Mouse (Mus musculus) intestine, postnatal 0 days (tissue): ENCODE results near the gene Phc2. TPM values are rescaled to one million over a fixed set of nuclear protein-coding genes. Genes with fewer than 3 reads are reported as not detected.

ENCODE experiments used
- ATAC-seq: fragments of 200-750 bp; cut with Nextera tagmentation; 2 replicates; pipeline ENCODE4 v1.8.0; 2017; ENCODE audit warnings: mild to moderate bottlenecking, moderate TSS enrichment, moderate library complexity
- H3K27ac ChIP-seq: fragments of 300-500 bp; sonication (generic); 2 replicates; pipeline ENCODE4 v1.5.1; 2014; ENCODE audit warnings: mild to moderate bottlenecking, low read depth, low read length, moderate library complexity
- H3K27me3 ChIP-seq: fragments of 300-500 bp; sonication (generic); replicated peaks from 2 replicates; pipeline ENCODE4 v1.6.1; 2014; ENCODE audit warnings: low read length, mixed read lengths; ENCODE audit not compliant: control insufficient read depth, insufficient read depth
- H3K36me3 ChIP-seq: fragments of 300-500 bp; sonication (generic); 2 replicates; pipeline ENCODE4 v1.6.1; 2014; ENCODE audit warnings: mild to moderate bottlenecking, moderate library complexity; ENCODE audit not compliant: control insufficient read depth, insufficient read depth
- H3K4me1 ChIP-seq: fragments of 300-500 bp; sonication (generic); replicated peaks from 2 replicates; pipeline ENCODE4 v1.6.1; 2014; ENCODE audit warnings: antibody characterized with exemption, low read length, mixed read lengths; ENCODE audit not compliant: control insufficient read depth, insufficient read depth
- H3K4me2 ChIP-seq: fragments of 300-500 bp; sonication (generic); replicated peaks from 2 replicates; pipeline ENCODE4 v1.6.1; 2014; ENCODE audit warnings: low read depth, mild to moderate bottlenecking, moderate library complexity
- H3K4me3 ChIP-seq: fragments of 300-500 bp; sonication (generic); 2 replicates; pipeline ENCODE4 v1.5.1; 2014; ENCODE audit warnings: low read depth, low read length
- H3K9ac ChIP-seq: fragments of 300-500 bp; sonication (generic); 2 replicates; pipeline ENCODE4 v1.6.1; 2014; ENCODE audit warnings: mild to moderate bottlenecking, low read depth, low read length
- H3K9me3 ChIP-seq: fragments of 300-500 bp; sonication (generic); 2 replicates; pipeline ENCODE4 v1.6.1; 2016; ENCODE audit warnings: mixed run types; ENCODE audit not compliant: control insufficient read depth
- CTCF ChIP-seq: sonication (generic); IDR thresholded peaks from 2 replicates; pipeline ENCODE4 v1.5.1; 2016; ENCODE audit warnings: low read depth, mild to moderate bottlenecking, control low read depth, antibody characterized with exemption, moderate library complexity
- WGBS: fragments of 180-500 bp; shearing (Covaris S2); extraction: QIAGEN DNeasy Blood & Tissue Kit; methylation state at CpG from one replicate; pipeline ENCODE4 v1.1.7; 2014; 5-methylcytosine and 5-hydroxymethylcytosine counted together
- polyA plus RNA-seq: library from polyadenylated mRNA; unstranded; fragments of >200 nt; fragmentation: Nextera tagmentation; extraction: Ambion mirVana; gene quantifications from 2 replicates; pipeline ENCODE4 v1.2.1, GENCODE M21; 2015

The Phc2 gene
- polyA plus RNA-seq, 1 experiment from 2014 or later: 25.4 TPM

DNA sequence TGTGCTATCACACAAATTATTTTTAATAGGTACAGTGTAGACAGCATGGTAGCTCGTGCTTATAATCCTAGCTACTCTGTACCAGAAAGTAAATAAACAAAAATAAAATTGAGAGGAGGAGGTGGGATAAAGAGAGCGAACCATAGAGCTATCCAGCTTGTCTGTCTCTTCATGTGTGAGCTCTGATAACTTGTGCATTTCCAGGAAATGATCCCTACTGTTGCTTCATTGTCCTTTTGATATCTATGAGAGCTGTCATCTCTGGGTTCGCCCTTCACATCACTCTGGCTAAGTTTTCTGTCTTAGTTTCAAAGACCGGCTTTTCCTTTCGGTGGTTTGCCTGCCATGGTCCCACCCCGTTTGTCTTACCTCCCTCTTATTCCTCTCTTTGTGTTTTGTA lies 14.7 kb downstream of the Phc2 start:
- no peaks in the 10 kb centered on the region for H3K27me3 ChIP-seq

GRCm38 (mm10) chr4:128670566-128671191 lies 16.2 kb downstream of the Phc2 start:
- Histone ChIP-seq H3K4me1 (peaks cover 5% of the 10 kb centered on the region; the same call in 1 of the 2 replicates), H3K9me3 (no peaks in the 10 kb centered on the region), H3K4me3 (no peak overlapping the region), H3K9ac (no peak overlapping the region), H3K36me3 (no peaks in the 10 kb centered on the region), H3K27ac (no peak overlapping the region), H3K27me3 (no peaks in the 10 kb centered on the region), H3K4me2 (peak overlapping the region; percentile 43)
- no peak for TF ChIP-seq CTCF
- 33% methylated on average over 11 of the region's 11 CpGs for WGBS
- peak; percentile 67 for ATAC-seq

More for the DNA sequence above, 14.7 kb downstream of the Phc2 start:
- Histone ChIP-seq H3K27ac (no peak overlapping the region), H3K36me3 (no peaks in the 10 kb centered on the region), H3K9me3 (no peaks in the 10 kb centered on the region), H3K4me3 (no peak overlapping the region), H3K9ac (no peak overlapping the region), H3K4me2 (no peak overlapping the region), H3K4me1 (peaks cover 5% of the 10 kb centered on the region; the same call in 1 of the 2 replicates)
- WGBS: 86% methylated on average over 6 of the region's 6 CpGs
- no peak for TF ChIP-seq CTCF
- ATAC-seq: no peak

DNA sequence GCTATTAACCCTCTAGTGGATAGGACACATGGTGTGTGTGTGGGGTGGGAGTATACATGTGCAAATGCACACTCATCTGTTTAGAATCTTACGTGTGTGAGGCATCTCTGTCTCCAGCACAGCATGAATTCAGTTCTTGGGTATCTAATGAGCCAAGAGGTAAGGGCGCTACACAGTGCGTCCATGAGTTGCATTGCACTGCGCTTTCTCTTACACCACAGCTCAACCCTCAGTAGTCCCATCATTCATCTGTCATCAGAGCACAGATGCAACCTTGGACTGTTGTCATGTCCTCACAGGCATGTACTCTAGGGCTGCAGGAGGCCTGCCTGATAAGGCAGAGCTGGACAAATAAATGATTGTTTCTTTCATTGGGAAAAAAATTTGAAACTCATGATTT lies 18.0 kb downstream of the Phc2 start:
- no peak overlapping the region for H3K4me2 ChIP-seq
- no peaks in the 10 kb centered on the region for H3K36me3 ChIP-seq
- H3K4me3 ChIP-seq: no peak overlapping the region
- no peaks in the 10 kb centered on the region for H3K9me3 ChIP-seq
- peaks cover 5% of the 10 kb centered on the region; the same call in 1 of the 2 replicates for H3K4me1 ChIP-seq
- no peak for ATAC-seq
- 92% methylated on average over 4 of the region's 4 CpGs for WGBS
- no peak overlapping the region for H3K9ac ChIP-seq
- TF ChIP-seq CTCF: no peak
- H3K27me3 ChIP-seq: no peaks in the 10 kb centered on the region
- H3K27ac ChIP-seq: no peak overlapping the region

- no peaks in the 10 kb centered on the region for H3K36me3 ChIP-seq
- 46% methylated on average over 13 of the region's 13 CpGs for WGBS
- H3K27ac ChIP-seq: no peak overlapping the region
- H3K4me3 ChIP-seq: no peak overlapping the region
- no peak overlapping the region for H3K9ac ChIP-seq
- H3K4me2 ChIP-seq: no peak overlapping the region
- ATAC-seq: no peak
- no peaks in the 10 kb centered on the region for H3K4me1 ChIP-seq
- no peak for TF ChIP-seq CTCF
- H3K27me3 ChIP-seq: no peaks in the 10 kb centered on the region
- H3K9me3 ChIP-seq: no peaks in the 10 kb centered on the region
These were observed 24.2 kb downstream of the Phc2 start for GRCm38 (mm10) chr4:128678564-128679217.

- no peaks in the 10 kb centered on the region for H3K36me3 ChIP-seq
- H3K9me3 ChIP-seq: no peaks in the 10 kb centered on the region
- no peak for ATAC-seq
- peak; percentile 61 for TF ChIP-seq CTCF
- H3K27ac ChIP-seq: no peak overlapping the region
- no peak overlapping the region for H3K4me3 ChIP-seq
- no peak overlapping the region for H3K4me2 ChIP-seq
- H3K27me3 ChIP-seq: no peaks in the 10 kb centered on the region
- no peak overlapping the region for H3K9ac ChIP-seq
- H3K4me1 ChIP-seq: no peaks in the 10 kb centered on the region
- 58% methylated on average over 8 of the region's 8 CpGs for WGBS
These were observed 26.6 kb downstream of the Phc2 start for GRCm38 (mm10) chr4:128681126-128681525.

GRCm38 (mm10) chr4:128682281-128682680 lies 27.8 kb downstream of the Phc2 start:
- no peak for ATAC-seq
- Histone ChIP-seq H3K9ac (no peak overlapping the region), H3K27me3 (no peaks in the 10 kb centered on the region), H3K4me3 (no peak overlapping the region), H3K9me3 (no peaks in the 10 kb centered on the region), H3K36me3 (no peaks in the 10 kb centered on the region), H3K4me1 (no peaks in the 10 kb centered on the region), H3K27ac (no peak overlapping the region), H3K4me2 (no peak overlapping the region)
- no peak for TF ChIP-seq CTCF
- WGBS: 90% methylated on average over 13 of the region's 13 CpGs
